Mouse (Mus musculus) forebrain, postnatal 0 days (tissue): ENCODE results near the gene Vipr2. TPM values are rescaled to one million over a fixed set of nuclear protein-coding genes. Genes with fewer than 3 reads are reported as not detected.

Source experiments
- ATAC-seq: fragments of 200-750 bp; cut with Nextera tagmentation; 2 replicates; pipeline ENCODE4 v1.8.0; 2017; ENCODE audit warnings: mild to moderate bottlenecking, moderate library complexity
- DNase-seq: peaks from one replicate; pipeline ENCODE4 v3.0.0-alpha.2; 2015
- H3K27ac ChIP-seq: fragments of 300-500 bp; sonication (generic); 2 replicates; pipeline ENCODE4 v1.5.1; 2014; ENCODE audit warnings: low read depth, mild to moderate bottlenecking, antibody characterized with exemption, low read length, moderate library complexity, mixed read lengths
- H3K27me3 ChIP-seq: fragments of 300-500 bp; sonication (generic); 2 replicates; pipeline ENCODE4 v1.6.1; 2014; ENCODE audit warnings: mild to moderate bottlenecking, low read length, mixed read lengths; ENCODE audit not compliant: insufficient read depth
- H3K36me3 ChIP-seq: fragments of 300-500 bp; sonication (generic); 2 replicates; pipeline ENCODE4 v1.6.1; 2014; ENCODE audit warnings: mild to moderate bottlenecking, moderate library complexity; ENCODE audit not compliant: insufficient read depth
- H3K4me1 ChIP-seq: fragments of 300-500 bp; sonication (generic); 2 replicates; pipeline ENCODE4 v1.6.1; 2014; ENCODE audit warnings: antibody characterized with exemption; ENCODE audit not compliant: insufficient read depth
- H3K4me2 ChIP-seq: fragments of 300-500 bp; sonication (generic); 2 replicates; pipeline ENCODE4 v1.6.1; 2014; ENCODE audit warnings: low read depth, mild to moderate bottlenecking, moderate library complexity
- H3K4me3 ChIP-seq: fragments of 300-500 bp; sonication (generic); 2 replicates; pipeline ENCODE4 v1.5.1; 2014; ENCODE audit warnings: low read depth, low read length, mixed read lengths
- H3K9ac ChIP-seq: fragments of 300-500 bp; sonication (generic); 2 replicates; pipeline ENCODE4 v1.6.1; 2014; ENCODE audit warnings: mild to moderate bottlenecking
- H3K9me3 ChIP-seq: fragments of 300-500 bp; sonication (generic); 2 replicates; pipeline ENCODE4 v1.6.1; 2016; ENCODE audit warnings: low read length
- CTCF ChIP-seq: sonication (generic); IDR thresholded peaks from 2 replicates; pipeline ENCODE4 v1.5.1; 2016; ENCODE audit warnings: antibody characterized with exemption, control low read depth, low read depth
- WGBS: fragments of 180-500 bp; shearing (Covaris S2); extraction: QIAGEN DNeasy Blood & Tissue Kit; methylation state at CpG from one replicate; pipeline ENCODE4 v1.1.7; 2014; 5-methylcytosine and 5-hydroxymethylcytosine counted together
- polyA plus RNA-seq: library from polyadenylated mRNA; unstranded; fragments of >200 nt; fragmentation: Nextera tagmentation; extraction: Ambion mirVana; gene quantifications from 2 replicates; pipeline ENCODE4 v1.2.1, GENCODE M21; 2015
- total RNA-seq: library from RNA; depleted of rRNA; stranded (reverse); fragments of >200 nt; gene quantifications from 2 replicates; pipeline ENCODE4 v1.2.3, GENCODE M21; 2014

Vipr2 gene
- total and polyA plus RNA-seq, 2 experiments from 2014 or later: 0.69 to 2.7 TPM

DNA sequence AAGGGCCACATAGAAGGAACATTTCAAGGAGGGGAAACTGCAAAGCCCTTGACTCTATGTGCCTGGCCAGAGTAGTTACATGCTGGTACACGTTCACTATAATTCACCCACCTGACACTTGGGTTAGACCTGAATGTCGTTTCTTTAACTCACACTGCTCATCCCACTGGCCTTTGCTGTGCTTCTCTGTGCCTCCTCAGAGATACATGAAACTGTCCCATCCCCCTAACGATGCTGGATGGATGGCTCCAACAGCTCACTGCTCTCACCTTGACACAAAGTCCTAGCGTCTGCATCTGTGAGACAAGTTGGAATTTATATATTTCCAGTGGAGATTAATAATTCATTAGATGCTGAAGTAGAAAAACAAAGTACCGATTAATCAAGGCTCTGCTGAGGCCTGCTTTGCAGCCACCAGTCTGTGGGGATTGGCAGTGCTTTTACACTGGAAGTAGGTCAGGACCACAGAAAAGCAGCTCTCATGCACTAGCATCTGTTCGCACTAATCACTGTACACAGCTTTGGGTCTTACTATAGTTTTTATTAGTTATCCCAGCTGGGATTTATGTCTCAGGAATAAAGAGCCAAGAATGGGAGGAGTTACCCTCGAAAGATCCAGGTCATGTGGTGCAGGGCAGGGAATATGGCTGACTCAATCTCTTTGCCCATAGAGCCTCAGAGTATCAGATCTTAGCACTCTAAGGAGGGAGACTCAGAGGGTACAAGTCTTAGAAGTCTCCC, 79.4 kb downstream of the Vipr2 start:
- 72% methylated on average over 7 of the region's 7 CpGs for WGBS
- Histone ChIP-seq H3K27me3 (no peaks in the 10 kb centered on the region), H3K4me3 (no peak overlapping the region)

DNA sequence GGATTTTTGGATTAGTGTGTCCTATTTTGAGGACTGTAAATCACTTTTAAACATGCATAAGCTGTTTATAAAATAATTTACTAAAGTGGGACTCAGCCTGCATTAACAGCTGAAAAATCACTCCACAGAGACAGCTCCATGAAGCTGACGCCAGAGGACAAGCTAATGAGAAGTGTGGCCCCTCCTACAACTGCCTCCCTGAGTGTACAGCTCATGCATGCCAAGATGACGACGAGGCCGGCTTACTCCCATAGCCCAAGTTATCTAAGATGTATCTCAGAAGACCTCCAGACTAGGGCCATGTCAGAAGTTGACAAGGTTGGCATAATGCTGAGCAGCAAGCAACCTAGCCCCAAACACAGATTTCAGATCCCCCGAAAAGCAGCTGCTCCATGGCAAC, 81.7 kb downstream of the Vipr2 start:
- no peak overlapping the region for H3K27ac ChIP-seq
- no peaks in the 10 kb centered on the region for H3K9me3 ChIP-seq
- H3K27me3 ChIP-seq: no peaks in the 10 kb centered on the region

More for the DNA sequence above, 79.4 kb downstream of the Vipr2 start:
- DNase-seq (no peak), ATAC-seq (peak; percentile 20; the same call in 1 of the 2 replicates)
- H3K9me3 ChIP-seq: no peaks in the 10 kb centered on the region
- no peak overlapping the region for H3K4me2 ChIP-seq
- no peak overlapping the region for H3K27ac ChIP-seq
- no peaks in the 10 kb centered on the region for H3K4me1 ChIP-seq
- H3K36me3 ChIP-seq: no peaks in the 10 kb centered on the region
- TF ChIP-seq CTCF: no peak
- no peak overlapping the region for H3K9ac ChIP-seq

DNA sequence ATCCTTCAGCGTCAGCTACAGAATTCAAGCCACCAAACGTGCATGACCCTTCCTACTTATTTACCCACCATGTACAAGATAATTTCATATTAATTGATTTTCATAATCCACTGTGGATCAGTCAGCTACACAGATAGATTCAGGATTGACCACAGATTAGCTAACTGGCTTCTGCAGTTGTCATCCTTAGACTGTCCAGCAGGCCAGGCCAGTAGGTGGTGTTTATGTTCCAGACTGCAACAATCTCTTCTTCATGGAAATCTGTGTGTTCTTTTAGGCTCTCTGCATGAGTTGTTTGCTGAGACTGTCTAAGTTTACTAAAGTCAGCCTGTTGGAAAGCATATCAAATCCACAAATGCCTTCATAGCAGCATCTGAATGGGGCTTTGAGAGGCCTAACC, 82.2 kb downstream of the Vipr2 start:
- Histone ChIP-seq H3K9ac (no peak overlapping the region), H3K27me3 (no peaks in the 10 kb centered on the region), H3K36me3 (no peaks in the 10 kb centered on the region), H3K4me3 (no peak overlapping the region), H3K9me3 (no peaks in the 10 kb centered on the region), H3K4me1 (no peaks in the 10 kb centered on the region), H3K27ac (no peak overlapping the region), H3K4me2 (no peak overlapping the region)
- ATAC-seq: no peak
- no peak for TF ChIP-seq CTCF
- WGBS: 92% methylated on average over 2 of the region's 2 CpGs
- no peak for DNase-seq

More for the DNA sequence above, 81.7 kb downstream of the Vipr2 start:
- H3K9ac ChIP-seq: no peak overlapping the region
- ATAC-seq: no peak
- WGBS: 80% methylated on average over 5 of the region's 5 CpGs
- no peak overlapping the region for H3K4me2 ChIP-seq
- TF ChIP-seq CTCF: no peak
- no peak overlapping the region for H3K4me3 ChIP-seq
- H3K4me1 ChIP-seq: no peaks in the 10 kb centered on the region
- H3K36me3 ChIP-seq: no peaks in the 10 kb centered on the region
- DNase-seq: no peak

DNA sequence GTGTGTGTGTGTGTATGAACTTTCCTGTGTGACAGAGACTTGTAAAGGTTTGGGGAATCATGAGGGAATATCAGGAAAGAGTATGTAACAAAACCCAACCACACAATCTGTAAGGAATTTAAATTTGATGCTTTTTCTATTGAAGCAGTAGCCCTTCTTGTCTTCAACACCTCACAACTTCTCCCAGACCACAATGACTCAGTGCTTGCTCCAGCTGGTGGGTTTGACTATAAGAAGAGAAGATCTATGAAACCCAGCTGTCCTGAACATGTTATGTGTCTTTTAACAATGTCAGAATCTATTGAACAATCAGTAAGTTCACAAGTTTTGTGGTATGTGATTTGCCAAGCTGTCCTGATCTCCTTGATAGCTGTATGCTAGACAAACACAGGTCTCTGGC, 87.8 kb downstream of the Vipr2 start:
- TF ChIP-seq CTCF: no peak
- H3K27me3 ChIP-seq: no peaks in the 10 kb centered on the region
- no peaks in the 10 kb centered on the region for H3K36me3 ChIP-seq
- DNase-seq (no peak), ATAC-seq (no peak)
- H3K9me3 ChIP-seq: no peaks in the 10 kb centered on the region
- no peak overlapping the region for H3K27ac ChIP-seq
- no peak overlapping the region for H3K9ac ChIP-seq
- H3K4me1 ChIP-seq: no peaks in the 10 kb centered on the region
- no peak overlapping the region for H3K4me3 ChIP-seq
- H3K4me2 ChIP-seq: no peak overlapping the region

DNA sequence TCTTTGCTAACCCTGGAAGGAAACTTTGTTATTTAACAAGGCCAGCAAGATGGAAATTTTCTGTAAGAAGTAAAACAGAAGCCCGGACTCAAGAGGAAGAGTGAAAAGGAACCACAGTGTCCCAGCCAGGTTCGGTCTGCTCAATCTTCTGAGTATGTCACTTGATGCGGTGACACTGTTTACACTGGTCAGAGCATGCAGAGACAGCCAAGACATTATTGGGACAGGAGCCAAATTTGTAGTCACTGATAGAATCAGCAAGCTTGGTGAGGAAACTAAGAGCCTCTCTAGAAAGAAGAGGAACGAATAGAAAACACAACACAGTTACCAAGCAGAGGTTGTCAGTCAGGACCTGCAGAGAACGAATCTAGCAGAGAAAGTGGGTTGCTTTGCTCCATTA, 92.1 kb downstream of the Vipr2 start:
- no peak for DNase-seq
- H3K9me3 ChIP-seq: no peaks in the 10 kb centered on the region

DNA sequence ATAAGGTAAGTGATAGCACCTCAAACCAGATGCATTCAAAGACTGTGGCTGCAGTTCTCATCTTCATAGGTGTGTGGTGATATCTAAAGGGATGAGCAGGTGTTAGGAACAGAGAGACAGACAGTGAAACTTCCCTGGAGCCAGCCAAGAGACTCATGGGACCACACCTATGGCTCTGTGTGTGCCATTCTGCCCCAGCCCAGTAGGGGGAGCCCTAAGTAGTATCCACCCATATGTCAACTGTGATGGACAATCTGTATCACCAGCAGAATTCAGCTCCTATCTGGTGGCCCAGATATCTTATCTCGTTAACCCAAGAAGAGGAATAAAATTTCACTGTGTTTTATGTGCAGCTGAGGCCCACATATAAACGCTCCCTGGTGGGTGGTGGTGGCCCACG, 99.4 kb downstream of the Vipr2 start:
- no peaks in the 10 kb centered on the region for H3K36me3 ChIP-seq
- H3K9me3 ChIP-seq: no peaks in the 10 kb centered on the region
- ATAC-seq: no peak
- no peak overlapping the region for H3K27ac ChIP-seq
- H3K4me3 ChIP-seq: no peak overlapping the region
- no peaks in the 10 kb centered on the region for H3K27me3 ChIP-seq
- no peak overlapping the region for H3K4me2 ChIP-seq
- no peaks in the 10 kb centered on the region for H3K4me1 ChIP-seq
- no peak for TF ChIP-seq CTCF
- H3K9ac ChIP-seq: no peak overlapping the region
- DNase-seq: no peak
- 91% methylated on average over 3 of the region's 3 CpGs for WGBS

More for the DNA sequence above, 92.1 kb downstream of the Vipr2 start:
- Histone ChIP-seq H3K27ac (no peak overlapping the region), H3K4me1 (no peaks in the 10 kb centered on the region), H3K9ac (no peak overlapping the region), H3K4me3 (no peak overlapping the region), H3K36me3 (no peaks in the 10 kb centered on the region), H3K27me3 (no peaks in the 10 kb centered on the region), H3K4me2 (no peak overlapping the region)
- ATAC-seq: no peak
- whole genome bisulfite sequencing: 71% methylated on average over 5 of the region's 5 CpGs
- TF ChIP-seq CTCF: no peak

DNA sequence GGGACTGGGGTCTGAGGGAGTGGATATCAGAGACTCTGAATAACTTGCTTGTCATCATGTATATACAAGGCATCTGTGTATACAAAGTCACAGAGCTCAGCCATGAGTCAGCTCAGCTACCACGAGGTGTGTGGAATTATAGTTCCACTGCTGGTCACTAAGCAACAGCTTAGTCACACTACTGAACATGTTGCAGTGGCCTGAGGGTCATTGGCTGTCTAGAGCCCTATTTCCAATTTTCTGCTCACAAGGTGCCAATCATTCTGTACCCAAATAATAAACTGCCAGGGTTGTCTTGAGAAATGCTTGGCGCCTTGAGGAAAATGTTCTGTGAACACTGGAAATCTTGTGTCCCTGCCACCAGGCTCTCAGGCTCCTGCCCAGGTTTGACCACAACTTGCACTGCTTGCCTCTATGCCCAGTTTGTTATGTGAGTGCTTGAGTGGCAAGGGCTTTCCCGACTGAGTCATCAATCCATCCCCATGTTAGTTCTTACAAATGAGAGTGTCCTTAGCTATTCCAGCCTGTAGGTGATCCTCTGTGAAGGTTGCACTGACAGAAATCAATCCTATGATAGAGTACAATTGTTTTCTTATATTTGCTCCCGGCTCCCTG, 104.0 kb downstream of the Vipr2 start:
- ATAC-seq (no peak), DNase-seq (no peak)
- H3K27ac ChIP-seq: no peak overlapping the region
- H3K27me3 ChIP-seq: no peaks in the 10 kb centered on the region
- no peak overlapping the region for H3K4me2 ChIP-seq
- no peaks in the 10 kb centered on the region for H3K4me1 ChIP-seq
- TF ChIP-seq CTCF: no peak
- H3K9me3 ChIP-seq: no peaks in the 10 kb centered on the region
- no peak overlapping the region for H3K4me3 ChIP-seq
- no peak overlapping the region for H3K9ac ChIP-seq
- WGBS: 74% methylated on average over 4 of the region's 4 CpGs
- H3K36me3 ChIP-seq: no peaks in the 10 kb centered on the region
